Mouse (Mus musculus) heart, embryonic 11.5 days (tissue): ENCODE results near the gene Ltv1. TPM values are rescaled to one million over a fixed set of nuclear protein-coding genes. Genes with fewer than 3 reads are reported as not detected.

Experiments
- ATAC-seq: fragments of 200-750 bp; cut with Nextera tagmentation; replicated peaks from 2 replicates; pipeline ENCODE4 v1.8.0; 2017; ENCODE audit warnings: moderate library complexity; ENCODE audit not compliant: insufficient number of reproducible peaks, low FRiP score, low TSS enrichment
- H3K27ac ChIP-seq: fragments of 300-500 bp; sonication (generic); 2 replicates; pipeline ENCODE4 v1.5.1; 2014; ENCODE audit warnings: mild to moderate bottlenecking, low read depth, low read length
- H3K27me3 ChIP-seq: fragments of 300-500 bp; sonication (generic); 2 replicates; pipeline ENCODE4 v1.6.1; 2014; ENCODE audit warnings: mild to moderate bottlenecking, low read length, mixed read lengths; ENCODE audit not compliant: control insufficient read depth, insufficient read depth
- H3K36me3 ChIP-seq: fragments of 300-500 bp; sonication (generic); 2 replicates; pipeline ENCODE4 v1.6.1; 2014; ENCODE audit warnings: mild to moderate bottlenecking, low read length, moderate library complexity, mixed read lengths; ENCODE audit not compliant: control insufficient read depth, insufficient read depth
- H3K4me1 ChIP-seq: fragments of 300-500 bp; sonication (generic); 2 replicates; pipeline ENCODE4 v1.6.1; 2014; ENCODE audit warnings: low read length; ENCODE audit not compliant: control insufficient read depth, insufficient read depth
- H3K4me2 ChIP-seq: fragments of 300-500 bp; sonication (generic); 2 replicates; pipeline ENCODE4 v1.6.1; 2014; ENCODE audit warnings: mild to moderate bottlenecking, moderate library complexity
- H3K4me3 ChIP-seq: fragments of 300-500 bp; sonication (generic); 2 replicates; pipeline ENCODE4 v1.5.1; 2014; ENCODE audit warnings: low read depth, low read length
- H3K9ac ChIP-seq: fragments of 300-500 bp; sonication (generic); 2 replicates; pipeline ENCODE4 v1.6.1; 2014; ENCODE audit warnings: mild to moderate bottlenecking, low read depth, low read length, moderate library complexity
- H3K9me3 ChIP-seq: fragments of 300-500 bp; sonication (generic); replicated peaks from 2 replicates; pipeline ENCODE4 v1.6.1; 2016; ENCODE audit warnings: low read length; ENCODE audit not compliant: control insufficient read depth
- WGBS: fragments of 180-500 bp; shearing (Covaris S2); extraction: QIAGEN DNeasy Blood & Tissue Kit; methylation state at CpG from one replicate; pipeline ENCODE4 v1.1.7; 2014; ENCODE audit not compliant: insufficient replicate concordance; 5-methylcytosine and 5-hydroxymethylcytosine counted together
- polyA plus RNA-seq: library from polyadenylated mRNA; unstranded; fragments of >200 nt; fragmentation: Nextera tagmentation; extraction: Ambion mirVana; gene quantifications from 2 replicates; pipeline ENCODE4 v1.2.1, GENCODE M21; 2014

Gene Ltv1
- polyA plus RNA-seq, 1 experiment from 2014 or later = 60.0 TPM

DNA sequence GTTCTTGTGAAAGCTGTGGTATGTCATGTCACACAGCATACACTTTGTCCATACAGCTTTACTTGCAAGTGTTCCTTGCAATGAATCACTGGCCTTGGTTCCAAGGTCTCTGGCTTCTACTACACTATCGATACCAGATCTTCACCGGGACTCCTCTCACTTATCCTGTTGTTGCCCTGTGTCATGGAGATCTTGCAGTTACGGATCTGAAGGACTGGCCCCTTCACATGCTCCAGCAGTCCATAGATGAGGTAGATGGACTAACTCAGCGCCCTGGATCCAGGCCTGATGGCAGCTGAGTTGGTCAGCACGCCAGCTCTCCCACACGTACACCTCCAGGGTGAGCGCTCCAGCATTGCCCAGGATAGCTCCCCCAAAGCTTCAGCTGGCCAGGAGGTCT is 57.7 kb downstream of the Ltv1 start:
- ATAC-seq = no peak
- H3K36me3 ChIP-seq = no peaks in the 10 kb centered on the region
- H3K27ac ChIP-seq = no peak overlapping the region
- H3K4me2 ChIP-seq = no peak overlapping the region
- 88% methylated on average over 7 of the region's 7 CpGs for WGBS
- H3K27me3 ChIP-seq = no peaks in the 10 kb centered on the region
- no peak overlapping the region for H3K4me3 ChIP-seq
- no peaks in the 10 kb centered on the region for H3K4me1 ChIP-seq
- H3K9me3 ChIP-seq = no peaks in the 10 kb centered on the region
- H3K9ac ChIP-seq = no peak overlapping the region

GRCm38 (mm10) chr10:13133850-13134249 is 59.1 kb downstream of the Ltv1 start:
- no peak overlapping the region for H3K9ac ChIP-seq
- no peaks in the 10 kb centered on the region for H3K27me3 ChIP-seq
- H3K9me3 ChIP-seq = no peaks in the 10 kb centered on the region
- no peak overlapping the region for H3K4me3 ChIP-seq
- H3K27ac ChIP-seq = no peak overlapping the region
- H3K36me3 ChIP-seq = no peaks in the 10 kb centered on the region
- WGBS = 68% methylated on average over 4 of the region's 4 CpGs
- no peak for ATAC-seq
- H3K4me1 ChIP-seq = no peaks in the 10 kb centered on the region
- H3K4me2 ChIP-seq = no peak overlapping the region

Other genes with a start within 250 kb of the Ltv1 start
- gene Stx11, start 228.9 kb downstream of the Ltv1 start, polyA plus RNA-seq = 5.3 and 5.5 TPM in 2 replicates
- 37.6 and 37.9 TPM in 2 replicates for gene Sf3b5, start 187.8 kb downstream of the Ltv1 start, polyA plus RNA-seq
- gene Plagl1, start 132.7 kb downstream of the Ltv1 start, polyA plus RNA-seq = 277 and 328 TPM in 2 replicates
- gene Zc2hc1b, start 15.1 kb downstream of the Ltv1 start, polyA plus RNA-seq = not detected in 2 replicates